Mouse (Mus musculus) megakaryocyte, embryonic 14.5 days (primary cell): Measurements from ENCODE around the gene Ikzf1.

Experiments
- FLI1 ChIP-seq: IDR thresholded peaks from 2 replicates; pipeline ENCODE4 v1.6.1; 2012; ENCODE audit warnings: low read length, inconsistent platforms, mixed read lengths
- GATA1 ChIP-seq: IDR thresholded peaks from 3 replicates; pipeline ENCODE4 v1.6.1; 2012; ENCODE audit warnings: mixed read lengths, low read length, inconsistent platforms, borderline replicate concordance

GRCm38 (mm10) chr11:11808035-11808819 is 123.4 kb downstream of the Ikzf1 start:
- no peak for TF ChIP-seq GATA1
- TF ChIP-seq FLI1, result no peak
